Mouse (Mus musculus) forebrain, embryonic 12.5 days (tissue): ENCODE data around the gene Vrk2. TPM values are rescaled to one million over a fixed set of nuclear protein-coding genes. Genes with fewer than 3 reads are reported as not detected.
A peak's percentile ranks its signal among the peaks of the same experiment; 100 is the strongest.

ENCODE experiments used
- ATAC-seq: fragments of 200-750 bp; cut with Nextera tagmentation; 2 replicates; pipeline ENCODE4 v1.8.0; 2017; ENCODE audit warnings: moderate TSS enrichment; ENCODE audit not compliant: low FRiP score
- H3K27ac ChIP-seq: fragments of 300-500 bp; sonication (generic); 2 replicates; pipeline ENCODE4 v1.5.1; 2016; ENCODE audit warnings: mild to moderate bottlenecking
- H3K27me3 ChIP-seq: fragments of 300-500 bp; sonication (generic); 2 replicates; pipeline ENCODE4 v1.6.1; 2016; ENCODE audit warnings: mild to moderate bottlenecking
- H3K36me3 ChIP-seq: fragments of 300-500 bp; sonication (generic); replicated peaks from 2 replicates; pipeline ENCODE4 v1.6.1; 2016; ENCODE audit warnings: mild to moderate bottlenecking
- H3K4me1 ChIP-seq: fragments of 300-500 bp; sonication (generic); 2 replicates; pipeline ENCODE4 v1.6.1; 2016
- H3K4me2 ChIP-seq: fragments of 300-500 bp; sonication (generic); 2 replicates; pipeline ENCODE4 v1.6.1; 2016; ENCODE audit warnings: mild to moderate bottlenecking, moderate library complexity
- H3K4me3 ChIP-seq: fragments of 300-500 bp; sonication (generic); replicated peaks from 2 replicates; pipeline ENCODE4 v1.5.1; 2016; ENCODE audit warnings: mild to moderate bottlenecking
- H3K9ac ChIP-seq: fragments of 300-500 bp; sonication (generic); 2 replicates; pipeline ENCODE4 v1.6.1; 2016; ENCODE audit warnings: mild to moderate bottlenecking
- H3K9me3 ChIP-seq: fragments of 300-500 bp; sonication (generic); 2 replicates; pipeline ENCODE4 v1.6.1; 2016
- WGBS: fragments of 180-500 bp; shearing (Covaris S2); methylation state at CpG from one replicate; pipeline ENCODE4 v1.1.7; 2016; 5-methylcytosine and 5-hydroxymethylcytosine counted together
- polyA plus RNA-seq: library from polyadenylated mRNA; unstranded; fragments of >200 nt; fragmentation: Nextera tagmentation; extraction: Ambion mirVana; gene quantifications from 2 replicates; pipeline ENCODE4 v1.2.1, GENCODE M21; 2016

The Vrk2 gene
- polyA plus RNA-seq, 1 experiment from 2014 or later = 17.1 TPM

DNA sequence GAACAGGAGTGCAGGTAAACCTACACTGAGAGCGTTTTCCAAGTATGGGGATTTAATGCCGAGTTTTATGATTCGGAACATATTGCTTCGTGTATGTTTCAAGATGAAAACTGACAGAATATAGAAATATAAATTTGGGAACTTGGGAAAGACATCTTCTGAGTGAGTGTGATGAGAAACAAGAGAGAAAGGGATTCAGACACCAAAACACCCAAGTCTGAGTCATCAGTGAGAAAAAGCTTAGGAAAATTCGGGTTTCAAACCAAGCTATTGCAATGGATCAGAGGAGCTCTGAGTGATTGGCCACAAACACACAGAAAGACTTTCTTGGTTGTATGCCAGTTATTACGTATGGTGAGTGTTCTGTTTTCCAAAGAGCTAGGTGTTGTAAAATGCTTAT is 4.0 kb upstream of the Vrk2 start:
- Histone ChIP-seq H3K9me3 (no peaks in the 10 kb centered on the region), H3K4me2 (no peak overlapping the region), H3K27ac (no peak overlapping the region), H3K36me3 (no peaks in the 10 kb centered on the region), H3K4me1 (peaks cover 3% of the 10 kb centered on the region; the same call in 1 of the 2 replicates), H3K27me3 (no peaks in the 10 kb centered on the region), H3K9ac (no peak overlapping the region), H3K4me3 (no peak overlapping the region)
- no peak for ATAC-seq
- 88% methylated on average over 6 of the region's 6 CpGs for WGBS

- no peak overlapping the region for H3K9ac ChIP-seq
- ATAC-seq = no peak
- no peaks in the 10 kb centered on the region for H3K36me3 ChIP-seq
- H3K27ac ChIP-seq = no peak overlapping the region
- no peak overlapping the region for H3K4me2 ChIP-seq
- H3K4me1 ChIP-seq = peaks cover 9% of the 10 kb centered on the region; the same call in 1 of the 2 replicates
- no peaks in the 10 kb centered on the region for H3K27me3 ChIP-seq
- H3K4me3 ChIP-seq = no peak overlapping the region
- 83% methylated on average over 6 of the region's 6 CpGs for WGBS
- H3K9me3 ChIP-seq = no peaks in the 10 kb centered on the region
These were observed 3.3 kb upstream of the Vrk2 start for GRCm38 (mm10) chr11:26597145-26597544.

GRCm38 (mm10) chr11:26596186-26596585 is 2.4 kb upstream of the Vrk2 start:
- no peak overlapping the region for H3K27ac ChIP-seq
- H3K4me1 ChIP-seq = peaks cover 9% of the 10 kb centered on the region; the same call in 1 of the 2 replicates
- no peak overlapping the region for H3K4me3 ChIP-seq
- H3K27me3 ChIP-seq = no peaks in the 10 kb centered on the region
- 84% methylated on average over 1 of the region's 1 CpGs for WGBS
- no peak for ATAC-seq
- no peaks in the 10 kb centered on the region for H3K36me3 ChIP-seq
- H3K4me2 ChIP-seq = no peak overlapping the region
- no peak overlapping the region for H3K9ac ChIP-seq
- H3K9me3 ChIP-seq = no peaks in the 10 kb centered on the region

DNA sequence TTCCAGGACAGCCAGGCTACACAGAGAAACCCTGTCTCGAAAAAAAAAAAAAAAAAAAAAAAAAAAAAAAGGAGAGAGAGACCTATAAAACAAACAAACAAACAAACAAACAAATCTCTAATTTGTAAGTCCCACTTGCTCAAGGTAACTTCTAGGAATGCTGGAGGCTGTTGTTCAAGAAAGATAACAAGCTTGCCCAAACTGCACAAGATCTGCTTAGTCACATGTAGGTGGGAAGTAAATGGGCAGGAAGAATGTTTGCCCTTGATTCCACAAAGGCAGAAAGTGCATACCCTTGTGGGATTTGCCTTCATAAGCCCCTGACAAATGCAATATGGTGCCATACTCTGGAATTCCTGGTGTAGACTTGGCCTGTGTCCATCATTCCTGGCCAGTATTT is 688 bp upstream of the Vrk2 start:
- no peak overlapping the region for H3K4me3 ChIP-seq
- no peak overlapping the region for H3K27ac ChIP-seq
- H3K4me2 ChIP-seq = no peak overlapping the region
- no peak for ATAC-seq
- H3K4me1 ChIP-seq = peaks cover 11% of the 10 kb centered on the region; the same call in 1 of the 2 replicates
- H3K9ac ChIP-seq = no peak overlapping the region
- no peaks in the 10 kb centered on the region for H3K27me3 ChIP-seq
- H3K9me3 ChIP-seq = no peaks in the 10 kb centered on the region
- H3K36me3 ChIP-seq = no peaks in the 10 kb centered on the region
- WGBS = 75% methylated on average over 1 of the region's 1 CpGs

DNA sequence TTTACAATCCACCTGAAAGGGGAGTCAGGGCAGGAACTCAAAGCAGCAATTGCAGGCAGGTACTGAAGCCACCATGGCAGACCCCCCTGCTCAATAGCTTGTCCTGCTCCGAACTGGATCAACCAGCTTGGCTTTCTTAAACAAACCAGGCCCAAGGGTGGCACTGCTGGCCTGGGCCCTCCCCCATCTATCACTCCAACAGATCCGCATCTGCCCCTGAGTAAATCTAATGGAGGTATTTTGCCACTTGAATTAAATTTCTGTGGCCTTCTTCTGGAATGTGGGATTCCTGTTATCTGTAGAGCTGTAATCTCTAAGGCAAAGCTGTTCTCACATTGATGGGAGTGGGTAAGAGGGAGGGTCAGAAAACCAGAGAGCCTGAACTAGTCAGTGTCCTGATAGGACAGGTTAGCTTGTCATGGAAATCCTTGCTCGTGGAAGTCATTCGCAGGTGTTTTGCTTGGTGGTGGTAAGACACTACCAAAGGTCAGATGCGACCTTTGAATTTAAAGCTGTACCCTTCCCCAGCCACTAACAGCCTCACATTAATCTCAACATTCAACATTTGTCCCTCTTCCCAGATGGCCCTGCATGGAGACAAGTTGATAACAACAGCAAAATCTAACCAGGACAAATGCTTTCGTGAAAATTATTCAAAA is 1.3 kb downstream of the Vrk2 start:
- H3K4me3 ChIP-seq = peak overlapping the region; percentile 70
- peaks cover 11% of the 10 kb centered on the region; the same call in 1 of the 2 replicates for H3K4me1 ChIP-seq
- H3K9ac ChIP-seq = peak overlapping the region; percentile 73
- 26% methylated on average over 6 of the region's 6 CpGs for WGBS
- H3K4me2 ChIP-seq = peak overlapping the region; percentile 85
- no peaks in the 10 kb centered on the region for H3K27me3 ChIP-seq
- ATAC-seq = no peak
- H3K9me3 ChIP-seq = no peaks in the 10 kb centered on the region
- no peaks in the 10 kb centered on the region for H3K36me3 ChIP-seq
- H3K27ac ChIP-seq = 0 out of 2 replicates have a peak overlapping the region, but pooled peaks have one; percentile 61

- no peak overlapping the region for H3K4me3 ChIP-seq
- H3K4me2 ChIP-seq = no peak overlapping the region
- H3K4me1 ChIP-seq = peaks cover 2% of the 10 kb centered on the region; the same call in 1 of the 2 replicates
- WGBS = 86% methylated on average over 1 of the region's 1 CpGs
- H3K9ac ChIP-seq = no peak overlapping the region
- H3K27me3 ChIP-seq = no peaks in the 10 kb centered on the region
- ATAC-seq = no peak
- H3K9me3 ChIP-seq = no peaks in the 10 kb centered on the region
- H3K36me3 ChIP-seq = no peaks in the 10 kb centered on the region
- no peak overlapping the region for H3K27ac ChIP-seq
These were observed 6.6 kb downstream of the Vrk2 start for GRCm38 (mm10) chr11:26587184-26587524.

GRCm38 (mm10) chr11:26586367-26587183 is 7.2 kb downstream of the Vrk2 start:
- WGBS = 85% methylated on average over 6 of the region's 6 CpGs
- Histone ChIP-seq H3K4me2 (no peak overlapping the region), H3K27me3 (no peaks in the 10 kb centered on the region), H3K9me3 (no peaks in the 10 kb centered on the region), H3K36me3 (no peaks in the 10 kb centered on the region), H3K27ac (no peak overlapping the region), H3K4me3 (no peak overlapping the region), H3K4me1 (peaks cover 2% of the 10 kb centered on the region; the same call in 1 of the 2 replicates), H3K9ac (no peak overlapping the region)
- ATAC-seq = no peak

GRCm38 (mm10) chr11:26585409-26586366 is 8.1 kb downstream of the Vrk2 start:
- H3K4me2 ChIP-seq = no peak overlapping the region
- ATAC-seq = no peak
- 80% methylated on average over 17 of the region's 17 CpGs for WGBS
- H3K27ac ChIP-seq = no peak overlapping the region
- H3K27me3 ChIP-seq = no peaks in the 10 kb centered on the region
- no peaks in the 10 kb centered on the region for H3K36me3 ChIP-seq
- H3K4me3 ChIP-seq = no peak overlapping the region
- no peaks in the 10 kb centered on the region for H3K9me3 ChIP-seq
- H3K9ac ChIP-seq = no peak overlapping the region
- peaks cover 2% of the 10 kb centered on the region; the same call in 1 of the 2 replicates for H3K4me1 ChIP-seq

DNA sequence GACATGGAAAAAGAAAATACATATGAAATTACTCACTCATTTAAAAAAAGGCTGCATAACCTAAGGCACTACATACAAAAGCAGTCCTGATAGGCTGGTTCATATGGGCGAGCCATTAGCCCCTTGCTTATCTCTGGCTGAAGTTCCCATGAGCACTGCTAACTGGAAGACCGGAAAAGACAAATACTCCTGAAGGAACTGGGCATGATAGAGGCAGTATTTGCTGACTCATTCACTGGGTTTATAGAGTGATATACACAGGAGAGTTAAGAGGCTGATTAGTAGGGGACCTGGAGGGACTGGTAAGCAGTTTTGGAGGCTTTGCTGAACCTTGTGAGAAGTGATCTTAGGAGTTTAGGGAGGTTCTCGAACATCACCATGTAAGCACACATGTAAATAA is 42.2 kb downstream of the Vrk2 start:
- H3K27ac ChIP-seq = no peak overlapping the region
- H3K9me3 ChIP-seq = no peaks in the 10 kb centered on the region
- peaks cover 3% of the 10 kb centered on the region; the same call in 1 of the 2 replicates for H3K36me3 ChIP-seq
- no peak overlapping the region for H3K9ac ChIP-seq
- H3K4me2 ChIP-seq = no peak overlapping the region
- ATAC-seq = no peak
- 90% methylated on average over 3 of the region's 3 CpGs for WGBS
- no peaks in the 10 kb centered on the region for H3K27me3 ChIP-seq
- no peak overlapping the region for H3K4me3 ChIP-seq
- no peaks in the 10 kb centered on the region for H3K4me1 ChIP-seq

DNA sequence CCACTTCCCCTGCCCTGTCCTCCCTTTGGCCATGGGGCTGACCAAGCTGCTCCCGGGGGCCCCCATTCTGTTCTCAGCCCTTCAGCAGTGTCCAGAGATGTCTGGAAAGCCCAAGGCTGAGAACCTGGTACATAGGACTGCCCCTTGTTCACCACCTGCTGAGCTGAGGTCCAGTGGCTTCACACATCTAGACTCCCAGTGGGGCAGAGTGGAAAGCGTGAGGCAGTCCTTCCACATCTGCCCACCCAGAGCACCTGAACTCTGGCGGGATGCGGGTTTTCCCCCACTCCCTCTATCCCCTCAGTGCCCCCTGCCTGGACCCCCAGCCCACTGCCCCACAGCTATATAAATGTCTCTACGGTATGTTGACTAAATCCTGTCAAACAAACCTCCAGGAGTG is 56.0 kb downstream of the Vrk2 start:
- 91% methylated on average over 5 of the region's 5 CpGs for WGBS
- H3K4me3 ChIP-seq = no peak overlapping the region
- ATAC-seq = no peak
- no peak overlapping the region for H3K9ac ChIP-seq
- H3K4me2 ChIP-seq = no peak overlapping the region
- H3K27ac ChIP-seq = no peak overlapping the region
- no peaks in the 10 kb centered on the region for H3K36me3 ChIP-seq
- no peaks in the 10 kb centered on the region for H3K27me3 ChIP-seq
- H3K4me1 ChIP-seq = no peaks in the 10 kb centered on the region
- no peaks in the 10 kb centered on the region for H3K9me3 ChIP-seq

- Histone ChIP-seq H3K9me3 (no peaks in the 10 kb centered on the region), H3K9ac (no peak overlapping the region), H3K27ac (no peak overlapping the region), H3K4me2 (no peak overlapping the region), H3K4me3 (no peak overlapping the region), H3K4me1 (no peaks in the 10 kb centered on the region), H3K27me3 (no peaks in the 10 kb centered on the region), H3K36me3 (no peaks in the 10 kb centered on the region)
- ATAC-seq = no peak
These were observed 60.0 kb downstream of the Vrk2 start for GRCm38 (mm10) chr11:26533828-26534119.
